Mouse (Mus musculus) intestine, embryonic 15.5 days (tissue): Measurements from ENCODE around the gene Ank. TPM values are rescaled to one million over a fixed set of nuclear protein-coding genes. Genes with fewer than 3 reads are reported as not detected.

Experiments
- ATAC-seq: fragments of 200-750 bp; cut with Nextera tagmentation; 2 replicates; pipeline ENCODE4 v1.8.0; 2017; ENCODE audit warnings: moderate TSS enrichment, moderate library complexity
- H3K27ac ChIP-seq: fragments of 300-500 bp; sonication (generic); 2 replicates; pipeline ENCODE4 v1.5.1; 2015; ENCODE audit warnings: mild to moderate bottlenecking, inconsistent platforms
- H3K27me3 ChIP-seq: fragments of 300-500 bp; sonication (generic); replicated peaks from 2 replicates; pipeline ENCODE4 v1.6.1; 2015; ENCODE audit warnings: inconsistent platforms
- H3K36me3 ChIP-seq: fragments of 300-500 bp; sonication (generic); 2 replicates; pipeline ENCODE4 v1.6.1; 2015; ENCODE audit warnings: inconsistent platforms
- H3K4me1 ChIP-seq: fragments of 300-500 bp; sonication (generic); replicated peaks from 2 replicates; pipeline ENCODE4 v1.6.1; 2015; ENCODE audit warnings: inconsistent platforms
- H3K4me2 ChIP-seq: fragments of 300-500 bp; sonication (generic); replicated peaks from 2 replicates; pipeline ENCODE4 v1.6.1; 2015; ENCODE audit warnings: mild to moderate bottlenecking, inconsistent platforms
- H3K4me3 ChIP-seq: fragments of 300-500 bp; sonication (generic); replicated peaks from 2 replicates; pipeline ENCODE4 v1.5.1; 2015; ENCODE audit warnings: inconsistent platforms
- H3K9ac ChIP-seq: fragments of 300-500 bp; sonication (generic); 2 replicates; pipeline ENCODE4 v1.6.1; 2015; ENCODE audit warnings: inconsistent platforms
- H3K9me3 ChIP-seq: fragments of 300-500 bp; sonication (generic); 2 replicates; pipeline ENCODE4 v1.6.1; 2016; ENCODE audit warnings: inconsistent platforms
- WGBS: fragments of 180-500 bp; shearing (Covaris S2); methylation state at CpG from one replicate; pipeline ENCODE4 v1.1.7; 2015; 5-methylcytosine and 5-hydroxymethylcytosine counted together
- polyA plus RNA-seq: library from polyadenylated mRNA; unstranded; fragments of >200 nt; fragmentation: Nextera tagmentation; extraction: Ambion mirVana; gene quantifications from 2 replicates; pipeline ENCODE4 v1.2.1, GENCODE M21; 2015

The Ank gene
- polyA plus RNA-seq, 1 experiment from 2014 or later, result 15.9 TPM

GRCm38 (mm10) chr15:27586093-27586480 is 119.6 kb downstream of the Ank start:
- ATAC-seq, result no peak
- Histone ChIP-seq H3K36me3 (peaks cover 11% of the 10 kb centered on the region; the same call in 1 of the 2 replicates), H3K4me3 (no peak overlapping the region), H3K27me3 (no peaks in the 10 kb centered on the region), H3K9ac (no peak overlapping the region), H3K4me1 (no peaks in the 10 kb centered on the region), H3K27ac (no peak overlapping the region), H3K9me3 (no peaks in the 10 kb centered on the region), H3K4me2 (no peak overlapping the region)
- WGBS, result 85% methylated on average over 5 of the region's 5 CpGs

GRCm38 (mm10) chr15:27588087-27588826 is 121.8 kb downstream of the Ank start:
- no peak overlapping the region for H3K9ac ChIP-seq
- no peaks in the 10 kb centered on the region for H3K9me3 ChIP-seq
- no peak overlapping the region for H3K27ac ChIP-seq
- H3K4me1 ChIP-seq, result no peaks in the 10 kb centered on the region
- no peak overlapping the region for H3K4me2 ChIP-seq
- ATAC-seq, result no peak
- peaks cover 15% of the 10 kb centered on the region; the same call in 1 of the 2 replicates for H3K36me3 ChIP-seq
- H3K27me3 ChIP-seq, result no peaks in the 10 kb centered on the region
- WGBS, result 79% methylated on average over 14 of the region's 14 CpGs
- H3K4me3 ChIP-seq, result no peak overlapping the region

- Histone ChIP-seq H3K27me3 (no peaks in the 10 kb centered on the region), H3K4me3 (no peak overlapping the region), H3K9ac (no peak overlapping the region), H3K27ac (no peak overlapping the region), H3K36me3 (peaks cover 15% of the 10 kb centered on the region; the same call in 1 of the 2 replicates), H3K4me1 (peaks cover 6% of the 10 kb centered on the region; the same call in 1 of the 2 replicates), H3K9me3 (no peaks in the 10 kb centered on the region), H3K4me2 (no peak overlapping the region)
- ATAC-seq, result no peak; the same call in 1 of the 2 replicates
- 98% methylated on average over 9 of the region's 9 CpGs for WGBS
Measured at GRCm38 (mm10) chr15:27590812-27591211, 124.3 kb downstream of the Ank start.

GRCm38 (mm10) chr15:27592620-27593320 is 126.3 kb downstream of the Ank start:
- Histone ChIP-seq H3K27me3 (no peaks in the 10 kb centered on the region), H3K27ac (no peak overlapping the region), H3K9ac (no peak overlapping the region), H3K4me3 (no peak overlapping the region), H3K4me1 (peaks cover 6% of the 10 kb centered on the region; the same call in 1 of the 2 replicates), H3K9me3 (no peaks in the 10 kb centered on the region), H3K36me3 (peaks cover 18% of the 10 kb centered on the region; the same call in 1 of the 2 replicates), H3K4me2 (no peak overlapping the region)
- 93% methylated on average over 19 of the region's 19 CpGs for WGBS
- no peak for ATAC-seq

- Histone ChIP-seq H3K9ac (no peak overlapping the region), H3K4me3 (no peak overlapping the region), H3K27me3 (no peaks in the 10 kb centered on the region), H3K27ac (no peak overlapping the region), H3K9me3 (no peaks in the 10 kb centered on the region), H3K4me2 (no peak overlapping the region), H3K4me1 (peaks cover 6% of the 10 kb centered on the region; the same call in 1 of the 2 replicates), H3K36me3 (peaks cover 18% of the 10 kb centered on the region; the same call in 1 of the 2 replicates)
- ATAC-seq, result no peak
- WGBS, result 83% methylated on average over 13 of the region's 13 CpGs
Measured at GRCm38 (mm10) chr15:27593717-27594116, 127.2 kb downstream of the Ank start.

GRCm38 (mm10) chr15:27594973-27595372 is 128.5 kb downstream of the Ank start:
- Histone ChIP-seq H3K27ac (no peak overlapping the region), H3K4me2 (no peak overlapping the region), H3K9me3 (no peaks in the 10 kb centered on the region), H3K9ac (no peak overlapping the region), H3K4me1 (peaks cover 6% of the 10 kb centered on the region; the same call in 1 of the 2 replicates), H3K27me3 (no peaks in the 10 kb centered on the region), H3K36me3 (peaks cover 18% of the 10 kb centered on the region; the same call in 1 of the 2 replicates), H3K4me3 (no peak overlapping the region)
- no peak for ATAC-seq
- whole genome bisulfite sequencing, result 35% methylated on average over 4 of the region's 4 CpGs

GRCm38 (mm10) chr15:27595560-27595959 is 129.1 kb downstream of the Ank start:
- ATAC-seq, result peak; percentile 37; the same call in 1 of the 2 replicates
- 35% methylated on average over 8 of the region's 8 CpGs for WGBS
- Histone ChIP-seq H3K4me1 (peaks cover 6% of the 10 kb centered on the region; the same call in 1 of the 2 replicates), H3K36me3 (peaks cover 12% of the 10 kb centered on the region; the same call in 1 of the 2 replicates), H3K9ac (no peak overlapping the region), H3K27ac (no peak overlapping the region), H3K4me3 (no peak overlapping the region), H3K4me2 (no peak overlapping the region), H3K27me3 (no peaks in the 10 kb centered on the region), H3K9me3 (no peaks in the 10 kb centered on the region)

GRCm38 (mm10) chr15:27596463-27597140 is 130.1 kb downstream of the Ank start:
- 65% methylated on average over 3 of the region's 3 CpGs for WGBS
- Histone ChIP-seq H3K9me3 (no peaks in the 10 kb centered on the region), H3K9ac (no peak overlapping the region), H3K27ac (no peak overlapping the region), H3K27me3 (no peaks in the 10 kb centered on the region), H3K4me3 (no peak overlapping the region), H3K4me1 (peaks cover 6% of the 10 kb centered on the region; the same call in 1 of the 2 replicates), H3K4me2 (no peak overlapping the region), H3K36me3 (0 out of 2 replicates have a peak, but pooled peaks cover 4% of the 10 kb centered on the region)
- ATAC-seq, result no peak; the same call in 1 of the 2 replicates

GRCm38 (mm10) chr15:27597516-27597915 is 131.0 kb downstream of the Ank start:
- no peak for ATAC-seq
- Histone ChIP-seq H3K4me3 (no peak overlapping the region), H3K36me3 (0 out of 2 replicates have a peak, but pooled peaks cover 4% of the 10 kb centered on the region), H3K4me1 (peaks cover 6% of the 10 kb centered on the region; the same call in 1 of the 2 replicates), H3K9me3 (no peaks in the 10 kb centered on the region), H3K9ac (no peak overlapping the region), H3K27ac (no peak overlapping the region), H3K4me2 (no peak overlapping the region), H3K27me3 (no peaks in the 10 kb centered on the region)
- 83% methylated on average over 4 of the region's 4 CpGs for WGBS

- H3K4me2 ChIP-seq, result no peak overlapping the region
- 0 out of 2 replicates have a peak, but pooled peaks cover 4% of the 10 kb centered on the region for H3K36me3 ChIP-seq
- H3K27me3 ChIP-seq, result no peaks in the 10 kb centered on the region
- ATAC-seq, result peak; percentile 62; the same call in 1 of the 2 replicates
- 88% methylated on average over 13 of the region's 13 CpGs for WGBS
- H3K4me1 ChIP-seq, result peaks cover 6% of the 10 kb centered on the region; the same call in 1 of the 2 replicates
- H3K27ac ChIP-seq, result no peak overlapping the region
- H3K9me3 ChIP-seq, result no peaks in the 10 kb centered on the region
- H3K4me3 ChIP-seq, result no peak overlapping the region
- H3K9ac ChIP-seq, result no peak overlapping the region
Measured at GRCm38 (mm10) chr15:27598786-27599385, 132.4 kb downstream of the Ank start.

GRCm38 (mm10) chr15:27600524-27600923 is 134.0 kb downstream of the Ank start:
- Histone ChIP-seq H3K4me3 (no peak overlapping the region), H3K36me3 (peaks cover 9% of the 10 kb centered on the region), H3K4me1 (peaks cover 6% of the 10 kb centered on the region; the same call in 1 of the 2 replicates), H3K27ac (no peak overlapping the region), H3K4me2 (no peak overlapping the region), H3K9ac (no peak overlapping the region), H3K27me3 (no peaks in the 10 kb centered on the region), H3K9me3 (no peaks in the 10 kb centered on the region)
- WGBS, result 81% methylated on average over 5 of the region's 5 CpGs
- no peak for ATAC-seq
